Mouse (Mus musculus) cerebellum, adult 11-12 months (tissue): ENCODE results near the gene H2afb3.
"Not testable (repeated sequence)": the region's sequence is repeated elsewhere in the genome, so short reads cannot be mapped to it uniquely, and the experiment has no call there.

Experiments used
- DNase-seq: peaks from one replicate; pipeline ENCODE4 v3.0.0; 2022

The H2afb3 gene

GRCm38 (mm10) chrX:120312995-120313394 is at the start of gene H2afb3:
Gene H2afb3, minus strand, starts transcription at chrX:120313095.
- DNase-seq, result not testable (repeated sequence)

GRCm38 (mm10) chrX:120301469-120302175 is 11.3 kb downstream of the H2afb3 start:
- no peak for DNase-seq

- peak; percentile 31 for DNase-seq
Measured at GRCm38 (mm10) chrX:120292832-120293750, 19.8 kb downstream of the H2afb3 start.

- no peak for DNase-seq
Measured at GRCm38 (mm10) chrX:120291696-120292095, 21.2 kb downstream of the H2afb3 start.

- DNase-seq, result no peak
Measured at GRCm38 (mm10) chrX:120290900-120291280, 22.0 kb downstream of the H2afb3 start.

GRCm38 (mm10) chrX:120290011-120290899 is 22.6 kb downstream of the H2afb3 start, which contains the start of gene Pcdh11x:
Gene Pcdh11x, plus strand, starts transcription at chrX:120290259.
- DNase-seq, result peak; percentile 12

- no peak for DNase-seq
Measured at GRCm38 (mm10) chrX:120287502-120287901, 25.4 kb downstream of the H2afb3 start.

- no peak for DNase-seq
Measured at GRCm38 (mm10) chrX:120285522-120285921, 27.4 kb downstream of the H2afb3 start.
